Mouse (Mus musculus): ENCODE data around the gene Ramp1. TPM values are rescaled to one million over a fixed set of nuclear protein-coding genes. Genes with fewer than 3 reads are reported as not detected.

Ramp1 gene
- polyA plus RNA-seq, 1 experiment from 2014 or later, result 0.31 TPM

DNA sequence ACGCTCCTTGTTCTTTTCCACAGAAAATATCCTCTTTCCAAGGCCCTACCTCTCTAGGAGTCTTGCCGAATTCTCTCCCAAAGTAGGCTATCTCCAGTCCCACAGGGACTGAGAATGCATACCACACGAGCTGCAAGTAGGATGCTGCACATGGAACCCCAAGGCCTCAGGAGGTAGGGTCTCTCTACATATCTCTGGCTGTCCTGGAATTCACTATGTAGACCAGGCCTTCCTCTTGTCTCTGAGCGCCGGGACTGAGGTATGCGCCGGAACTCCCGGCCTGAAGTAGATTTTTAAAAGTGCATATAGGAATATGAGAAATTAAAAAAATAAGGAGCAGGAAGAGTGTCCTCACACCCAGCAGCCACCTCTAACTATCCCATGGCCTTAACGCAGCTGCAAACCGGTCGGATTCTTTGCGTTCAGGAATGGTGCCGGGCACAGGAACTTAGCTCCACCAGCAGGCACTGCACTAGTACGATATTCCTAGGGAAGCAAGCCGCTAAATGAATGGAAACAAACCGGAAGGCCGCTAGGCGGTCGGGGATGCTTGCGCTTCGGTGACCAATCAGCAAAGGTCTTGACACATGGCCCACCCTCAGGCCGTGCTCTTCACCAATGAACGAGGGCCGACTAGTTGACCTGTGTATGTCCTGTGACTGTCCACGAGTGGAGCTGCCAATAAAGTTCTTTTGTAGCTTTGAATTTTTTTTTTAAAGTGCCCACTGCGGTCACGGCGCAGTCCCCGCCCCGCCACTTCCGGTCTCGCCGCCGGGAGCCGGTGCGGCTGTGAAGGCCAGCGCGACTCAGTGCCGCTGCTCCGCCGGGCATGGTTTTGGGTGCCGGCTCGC is 70.2 kb downstream of the Ramp1 start, which contains the start of gene Ube2f:
TSS of gene Ube2f (plus strand) at position 741 of the 851 bp plus-strand sequence.
- Histone ChIP-seq H3K9ac (peak within 1 kb of the TSS; percentile 96), H3K9me3 (replicated peaks) (no peaks in the 10 kb centered on the region), H3K27ac (peak within 1 kb of the TSS; percentile 80), H3K27me3 (no peaks in the 10 kb centered on the region), H3K4me3 (peak within 1 kb of the TSS; percentile 93), H3K36me3 (ENCODE audit: poor library complexity, severe bottlenecking) (peaks cover 6% of the 10 kb centered on the region; the same call in 1 of the 2 replicates), H3K4me1 (peaks cover 23% of the 10 kb centered on the region), H3K4me2 (peak within 1 kb of the TSS; percentile 79)
- WGBS, result 1% methylated on average over 43 of the region's 43 CpGs
- ATAC-seq, result peak; percentile 99

DNA sequence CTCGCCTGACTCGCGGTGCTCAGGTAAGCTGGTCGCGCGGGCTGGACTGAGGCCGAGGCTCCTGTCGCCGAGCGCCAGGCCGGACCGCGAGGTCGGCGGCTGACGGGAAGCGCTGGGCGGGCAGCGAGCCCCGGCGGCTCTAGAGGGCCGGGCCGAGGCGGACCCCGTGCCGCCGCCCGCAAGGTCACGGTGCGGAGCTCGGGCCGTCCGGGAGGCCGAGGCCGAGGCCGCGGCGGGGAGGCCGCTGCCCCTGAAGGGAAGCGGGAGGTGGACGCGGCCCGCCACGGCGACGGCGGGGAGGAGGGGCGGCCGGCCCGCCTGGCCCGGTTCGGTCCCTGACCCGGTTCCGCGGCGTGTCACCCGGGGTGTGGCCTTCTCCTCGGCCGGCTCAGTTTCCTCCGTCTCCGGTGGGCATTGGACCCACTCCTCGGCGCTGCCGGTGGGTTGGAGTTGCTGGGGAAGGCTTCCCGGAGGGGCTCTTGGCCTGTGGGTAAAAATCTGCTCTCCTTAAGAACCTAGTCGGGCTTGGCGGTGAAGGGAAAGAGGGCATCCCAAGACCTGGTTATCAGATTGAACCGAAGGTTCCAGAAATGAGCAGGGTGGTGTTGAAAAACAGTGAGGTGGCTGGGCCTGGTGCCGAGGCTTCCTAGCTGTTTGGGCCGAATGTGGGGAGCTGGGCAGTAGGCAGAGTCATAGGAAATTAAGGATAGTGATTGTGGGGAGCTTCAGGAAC is 71.0 kb downstream of the Ramp1 start:
- peak overlapping the region; percentile 93 for H3K4me3 ChIP-seq
- no peaks in the 10 kb centered on the region for H3K9me3 ChIP-seq (replicated peaks)
- H3K36me3 ChIP-seq (ENCODE audit: poor library complexity, severe bottlenecking), result peaks cover 6% of the 10 kb centered on the region; the same call in 1 of the 2 replicates
- H3K27me3 ChIP-seq, result no peaks in the 10 kb centered on the region
- H3K4me1 ChIP-seq, result peaks cover 23% of the 10 kb centered on the region
- WGBS, result under 1% methylated on average over 57 of the region's 70 CpGs
- H3K4me2 ChIP-seq, result peak overlapping the region; percentile 79
- peak overlapping the region; percentile 96 for H3K9ac ChIP-seq
- peak; percentile 54 for ATAC-seq
- peak overlapping the region; percentile 80 for H3K27ac ChIP-seq

GRCm38 (mm10) chr1:91251148-91251650 is 71.6 kb downstream of the Ramp1 start:
- Histone ChIP-seq H3K27me3 (no peaks in the 10 kb centered on the region), H3K4me1 (peaks cover 23% of the 10 kb centered on the region), H3K9ac (peak overlapping the region; percentile 96), H3K36me3 (ENCODE audit: poor library complexity, severe bottlenecking) (peaks cover 8% of the 10 kb centered on the region; the same call in 1 of the 2 replicates), H3K4me3 (peak overlapping the region; percentile 93), H3K9me3 (replicated peaks) (no peaks in the 10 kb centered on the region), H3K27ac (no peak overlapping the region), H3K4me2 (peak overlapping the region; percentile 79)
- ATAC-seq, result no peak
- 52% methylated on average over 5 of the region's 5 CpGs for WGBS

DNA sequence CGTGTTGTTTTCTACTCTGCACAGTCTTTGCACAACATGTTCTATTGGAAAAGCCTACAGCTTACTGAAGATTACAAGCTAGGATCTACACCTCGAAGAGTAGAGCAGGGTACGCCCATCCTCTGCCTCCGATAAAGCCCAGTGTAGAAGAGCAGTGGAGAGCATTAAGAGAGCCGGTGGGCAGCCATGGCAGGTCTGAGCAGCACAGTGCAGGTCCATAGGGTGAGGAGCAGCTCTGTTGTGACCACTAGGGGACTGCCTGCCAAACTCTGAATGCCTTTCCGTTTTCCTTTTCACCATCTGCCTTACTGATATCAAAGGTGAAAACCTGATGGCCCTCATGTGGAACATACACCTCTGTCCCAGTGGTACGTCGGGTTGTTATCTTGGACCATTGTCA is 72.3 kb downstream of the Ramp1 start:
- Histone ChIP-seq H3K27ac (no peak overlapping the region), H3K9me3 (replicated peaks) (no peaks in the 10 kb centered on the region), H3K4me3 (no peak overlapping the region), H3K4me1 (peaks cover 23% of the 10 kb centered on the region), H3K4me2 (peak overlapping the region; percentile 79; the same call in 1 of the 2 replicates), H3K9ac (no peak overlapping the region), H3K36me3 (ENCODE audit: poor library complexity, severe bottlenecking) (peaks cover 9% of the 10 kb centered on the region; the same call in 1 of the 2 replicates), H3K27me3 (no peaks in the 10 kb centered on the region)
- no peak for ATAC-seq
- 62% methylated on average over 8 of the region's 8 CpGs for WGBS

- Histone ChIP-seq H3K9ac (no peak overlapping the region), H3K4me2 (no peak overlapping the region), H3K27me3 (no peaks in the 10 kb centered on the region), H3K9me3 (replicated peaks) (no peaks in the 10 kb centered on the region), H3K4me3 (no peak overlapping the region), H3K27ac (no peak overlapping the region), H3K36me3 (ENCODE audit: poor library complexity, severe bottlenecking) (peaks cover 9% of the 10 kb centered on the region; the same call in 1 of the 2 replicates), H3K4me1 (no peaks in the 10 kb centered on the region)
- ATAC-seq, result no peak
Measured at GRCm38 (mm10) chr1:91257918-91258317, 78.3 kb downstream of the Ramp1 start.

GRCm38 (mm10) chr1:91259794-91260193 is 80.2 kb downstream of the Ramp1 start:
- Histone ChIP-seq H3K4me3 (no peak overlapping the region), H3K4me1 (0 out of 2 replicates have a peak, but pooled peaks cover 4% of the 10 kb centered on the region), H3K27ac (no peak overlapping the region), H3K36me3 (ENCODE audit: poor library complexity, severe bottlenecking) (0 out of 2 replicates have a peak, but pooled peaks cover 3% of the 10 kb centered on the region), H3K9ac (no peak overlapping the region), H3K27me3 (no peaks in the 10 kb centered on the region), H3K4me2 (no peak overlapping the region), H3K9me3 (replicated peaks) (no peaks in the 10 kb centered on the region)
- no peak for ATAC-seq
- whole genome bisulfite sequencing, result 90% methylated on average over 5 of the region's 5 CpGs

DNA sequence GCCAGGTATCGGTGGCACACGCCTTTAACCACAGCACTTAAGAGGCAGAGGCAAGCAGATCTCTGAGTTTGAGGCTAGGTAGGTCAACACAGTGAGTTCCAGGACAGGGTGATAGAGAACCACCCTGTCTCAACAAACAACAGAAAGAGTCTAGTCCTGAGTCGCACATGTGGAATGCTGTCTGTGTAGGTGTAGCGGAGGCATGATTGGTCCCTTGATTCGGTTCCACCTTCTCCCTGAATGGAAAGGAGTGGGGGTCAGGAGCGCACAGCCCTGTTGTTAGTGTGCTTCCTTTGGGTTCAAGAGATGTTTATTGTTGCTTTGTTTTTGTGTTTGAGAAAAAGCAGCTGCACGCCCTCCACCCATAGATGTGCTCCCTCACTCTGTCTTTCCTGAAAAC is 82.9 kb downstream of the Ramp1 start:
- H3K27ac ChIP-seq, result no peak overlapping the region
- H3K27me3 ChIP-seq, result no peaks in the 10 kb centered on the region
- H3K9me3 ChIP-seq (replicated peaks), result no peaks in the 10 kb centered on the region
- H3K4me3 ChIP-seq, result no peak overlapping the region
- 0 out of 2 replicates have a peak, but pooled peaks cover 4% of the 10 kb centered on the region for H3K4me1 ChIP-seq
- peaks cover 14% of the 10 kb centered on the region for H3K36me3 ChIP-seq (ENCODE audit: poor library complexity, severe bottlenecking)
- 92% methylated on average over 7 of the region's 7 CpGs for WGBS
- ATAC-seq, result no peak
- H3K4me2 ChIP-seq, result no peak overlapping the region
- H3K9ac ChIP-seq, result no peak overlapping the region

DNA sequence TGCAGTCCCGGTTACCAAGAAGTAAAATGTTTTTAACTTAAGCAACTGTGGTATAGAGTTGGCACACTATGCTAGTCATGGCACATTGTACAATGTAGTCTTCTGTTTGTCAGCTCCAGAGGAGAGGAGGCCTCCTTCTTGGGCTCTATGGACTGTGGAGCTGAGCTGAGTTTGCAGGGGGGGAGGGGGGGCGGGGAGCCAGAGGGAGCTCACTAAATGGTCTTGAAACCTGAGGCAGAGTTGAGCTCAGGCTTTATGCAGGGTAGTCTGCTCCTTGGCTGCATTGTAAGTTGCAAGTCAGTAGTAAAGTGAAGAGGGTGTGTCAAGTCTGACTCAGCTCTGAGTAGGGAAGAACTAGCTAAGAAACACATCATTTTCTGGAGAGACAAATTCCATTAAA is 92.6 kb downstream of the Ramp1 start:
- no peak overlapping the region for H3K4me3 ChIP-seq
- no peak overlapping the region for H3K9ac ChIP-seq
- peaks cover 17% of the 10 kb centered on the region for H3K36me3 ChIP-seq (ENCODE audit: poor library complexity, severe bottlenecking)
- H3K27ac ChIP-seq, result no peak overlapping the region
- H3K27me3 ChIP-seq, result no peaks in the 10 kb centered on the region
- H3K4me2 ChIP-seq, result no peak overlapping the region
- ATAC-seq, result no peak
- WGBS, result 91% methylated on average over 2 of the region's 2 CpGs
- H3K4me1 ChIP-seq, result no peaks in the 10 kb centered on the region
- H3K9me3 ChIP-seq (replicated peaks), result no peaks in the 10 kb centered on the region

Other genes starting within 250 kb of the Ramp1 start
- not detected in 2 replicates for gene Prlh, start 226.7 kb upstream of the Ramp1 start, polyA plus RNA-seq (2015; fragmentation: Nextera tagmentation; extraction: Ambion mirVana)
- not detected in 2 replicates for gene Rab17, start 210.2 kb upstream of the Ramp1 start, polyA plus RNA-seq (2015; fragmentation: Nextera tagmentation; extraction: Ambion mirVana)
- gene Lrrfip1, start 181.1 kb upstream of the Ramp1 start, polyA plus RNA-seq (2015; fragmentation: Nextera tagmentation; extraction: Ambion mirVana), result 21.6 and 22.1 TPM in 2 replicates
- 0.11 and 0.12 TPM in 2 replicates for gene Rbm44, start 34.7 kb upstream of the Ramp1 start, polyA plus RNA-seq (2015; fragmentation: Nextera tagmentation; extraction: Ambion mirVana)
- 81.3 and 82.6 TPM in 2 replicates for gene Ube2f, start 70.5 kb downstream of the Ramp1 start, polyA plus RNA-seq (2015; fragmentation: Nextera tagmentation; extraction: Ambion mirVana)
- 10.0 and 10.9 TPM in 2 replicates for gene Scly, start 118.5 kb downstream of the Ramp1 start, polyA plus RNA-seq (2015; fragmentation: Nextera tagmentation; extraction: Ambion mirVana)
- gene Espnl, start 142.3 kb downstream of the Ramp1 start, polyA plus RNA-seq (2015; fragmentation: Nextera tagmentation; extraction: Ambion mirVana), result 0.05 TPM in 1 of 2 replicates, not detected in the other
- gene Klhl30, start 171.2 kb downstream of the Ramp1 start, polyA plus RNA-seq (2015; fragmentation: Nextera tagmentation; extraction: Ambion mirVana), result 0.05 TPM in 1 of 2 replicates, not detected in the other
- 0.54 and 0.67 TPM in 2 replicates for gene Erfe, start 186.6 kb downstream of the Ramp1 start, polyA plus RNA-seq (2015; fragmentation: Nextera tagmentation; extraction: Ambion mirVana)
- 162 and 181 TPM in 2 replicates for gene Ilkap, start 219.0 kb downstream of the Ramp1 start, polyA plus RNA-seq (2015; fragmentation: Nextera tagmentation; extraction: Ambion mirVana)
- 314 and 322 TPM in 2 replicates for gene Hes6, start 234.2 kb downstream of the Ramp1 start, polyA plus RNA-seq (2015; fragmentation: Nextera tagmentation; extraction: Ambion mirVana)